Mouse (Mus musculus): Measurements from ENCODE around the gene Atg9a. TPM values are rescaled to one million over a fixed set of nuclear protein-coding genes. Genes with fewer than 3 reads are reported as not detected.

Gene Atg9a
- polyA plus RNA-seq, 1 experiment, result 81.6 TPM

DNA sequence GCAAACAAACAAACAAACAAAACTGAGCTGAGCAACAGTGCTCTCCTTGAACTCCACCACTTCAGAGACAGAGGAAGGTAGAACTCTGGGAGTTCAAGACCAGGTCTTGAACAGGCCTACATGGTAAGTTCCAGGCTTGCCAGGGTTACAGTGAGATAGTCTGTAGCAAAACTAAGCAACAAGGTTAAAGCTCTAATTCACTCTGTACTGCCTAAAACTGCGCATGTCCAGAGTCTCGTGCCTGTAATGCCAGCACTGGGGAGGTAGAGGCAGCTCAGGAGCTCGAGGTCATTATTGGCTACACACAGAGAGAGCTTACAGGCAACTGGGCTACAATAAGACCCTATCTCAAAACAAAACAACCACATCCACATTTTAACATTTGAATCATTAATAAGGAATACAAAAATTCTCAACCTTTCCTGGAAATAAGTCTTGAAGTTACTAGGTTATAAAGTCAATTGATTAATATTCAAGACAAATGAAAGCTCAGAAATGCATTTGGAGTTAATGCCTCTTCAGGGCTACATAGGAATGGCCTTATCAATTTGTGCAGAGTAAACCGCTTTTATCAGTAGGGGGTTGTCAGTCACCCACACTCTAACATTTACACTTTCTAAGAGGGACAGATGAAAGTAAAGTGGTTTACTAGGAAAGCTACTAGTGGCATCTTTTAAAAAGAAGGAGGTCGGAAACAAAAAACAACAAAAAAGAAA lies 32.3 kb downstream of the Atg9a start:
- no peak for DNase-seq
- H3K27ac ChIP-seq (ENCODE audit: control insufficient read depth, insufficient read depth, low read length), result no peak overlapping the region
- no peaks in the 10 kb centered on the region for H3K4me1 ChIP-seq (replicated peaks; ENCODE audit: control insufficient read depth, insufficient read depth, low read length)
- H3K27me3 ChIP-seq (ENCODE audit: control insufficient read depth, insufficient read depth, low read length), result no peaks in the 10 kb centered on the region
- no peaks in the 10 kb centered on the region for H3K36me3 ChIP-seq (ENCODE audit: control insufficient read depth, insufficient read depth, low read length)
- no peak overlapping the region for H3K4me3 ChIP-seq (ENCODE audit: control insufficient read depth, insufficient read depth, low read length)
- WGBS, result 89% methylated on average over 5 of the region's 5 CpGs
- TF ChIP-seq POLR2A (IDR thresholded peaks at IDR 0.05; ENCODE audit: control insufficient read depth, extremely low read depth, insufficient read depth, low read length, poor library complexity) (no peak), CTCF (IDR thresholded peaks at IDR 0.05; ENCODE audit: borderline replicate concordance, control insufficient read depth, extremely low read depth, insufficient read depth, low read length, poor library complexity) (no peak)

DNA sequence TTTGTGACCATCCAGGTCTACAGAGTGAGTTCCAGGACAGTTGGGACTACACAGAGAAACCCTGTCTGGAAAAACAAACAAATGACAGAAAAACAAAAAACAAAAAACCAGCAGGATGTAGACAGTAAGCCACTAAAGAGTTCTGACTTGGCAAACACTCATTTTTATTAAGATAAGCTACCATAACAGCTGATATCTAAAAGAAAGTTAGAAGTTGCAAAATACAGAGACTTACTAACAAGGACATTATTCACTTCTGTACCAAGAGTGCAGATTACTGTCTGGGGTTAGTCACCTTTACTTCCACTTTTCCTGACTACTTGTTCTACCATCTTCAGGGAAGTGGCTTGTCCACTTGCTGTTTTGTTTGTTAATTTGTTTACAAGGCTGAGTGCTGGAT lies 33.0 kb downstream of the Atg9a start:
- H3K27me3 ChIP-seq (ENCODE audit: control insufficient read depth, insufficient read depth, low read length), result no peaks in the 10 kb centered on the region
- H3K36me3 ChIP-seq (ENCODE audit: control insufficient read depth, insufficient read depth, low read length), result no peaks in the 10 kb centered on the region
- H3K4me3 ChIP-seq (ENCODE audit: control insufficient read depth, insufficient read depth, low read length), result no peak overlapping the region
- H3K4me1 ChIP-seq (replicated peaks; ENCODE audit: control insufficient read depth, insufficient read depth, low read length), result no peaks in the 10 kb centered on the region
- no peak for DNase-seq
- H3K27ac ChIP-seq (ENCODE audit: control insufficient read depth, insufficient read depth, low read length), result no peak overlapping the region
- TF ChIP-seq CTCF (IDR thresholded peaks at IDR 0.05; ENCODE audit: borderline replicate concordance, control insufficient read depth, extremely low read depth, insufficient read depth, low read length, poor library complexity) (no peak), POLR2A (IDR thresholded peaks at IDR 0.05; ENCODE audit: control insufficient read depth, extremely low read depth, insufficient read depth, low read length, poor library complexity) (no peak)

DNA sequence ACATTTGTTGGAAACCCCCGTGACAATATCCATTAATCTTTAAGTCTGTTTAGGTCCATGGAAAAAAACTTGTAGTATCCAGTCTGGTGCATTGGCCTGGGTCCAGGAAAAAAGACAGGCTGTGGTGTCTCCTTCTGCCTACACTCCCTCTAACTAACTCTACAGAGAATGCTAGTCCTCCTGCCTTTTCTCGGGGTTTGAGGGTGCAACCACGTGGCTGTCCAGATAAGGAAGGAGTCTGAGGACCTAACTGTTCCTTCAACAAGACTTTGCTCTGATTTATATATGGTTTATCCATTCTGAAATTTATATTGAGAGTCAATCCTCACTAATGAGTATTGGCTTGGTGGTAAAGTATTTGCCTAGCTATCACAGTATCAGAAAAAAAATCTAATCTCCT lies 36.2 kb downstream of the Atg9a start:
- no peaks in the 10 kb centered on the region for H3K27me3 ChIP-seq (ENCODE audit: control insufficient read depth, insufficient read depth, low read length)
- H3K27ac ChIP-seq (ENCODE audit: control insufficient read depth, insufficient read depth, low read length), result no peak overlapping the region
- no peak for DNase-seq
- no peak for TF ChIP-seq CTCF (IDR thresholded peaks at IDR 0.05; ENCODE audit: borderline replicate concordance, control insufficient read depth, extremely low read depth, insufficient read depth, low read length, poor library complexity)
- TF ChIP-seq POLR2A (IDR thresholded peaks at IDR 0.05; ENCODE audit: control insufficient read depth, extremely low read depth, insufficient read depth, low read length, poor library complexity), result no peak
- H3K4me1 ChIP-seq (replicated peaks; ENCODE audit: control insufficient read depth, insufficient read depth, low read length), result no peaks in the 10 kb centered on the region
- WGBS, result 67% methylated on average over 3 of the region's 3 CpGs
- H3K36me3 ChIP-seq (ENCODE audit: control insufficient read depth, insufficient read depth, low read length), result no peaks in the 10 kb centered on the region
- H3K4me3 ChIP-seq (ENCODE audit: control insufficient read depth, insufficient read depth, low read length), result no peak overlapping the region

DNA sequence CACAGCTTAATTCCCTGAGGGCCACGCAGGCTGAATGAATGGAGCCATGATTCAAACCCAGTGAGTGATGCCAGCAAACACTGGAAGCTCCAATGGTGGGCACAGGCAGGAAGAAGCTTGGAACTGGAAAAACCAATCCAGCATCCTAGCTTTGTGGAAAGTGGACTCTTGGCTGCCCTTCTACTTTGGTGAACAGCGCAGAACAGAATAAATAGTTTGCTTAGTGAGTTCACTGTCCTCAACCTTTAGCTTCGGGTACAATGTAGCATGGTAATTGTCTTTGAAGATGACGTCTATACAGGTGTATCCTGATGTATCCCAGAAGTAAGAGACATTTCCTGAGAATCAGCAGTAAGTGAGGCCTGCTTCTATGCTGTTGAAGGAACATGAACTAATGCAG lies 43.3 kb downstream of the Atg9a start:
- DNase-seq, result no peak
- Histone ChIP-seq H3K4me3 (ENCODE audit: control insufficient read depth, insufficient read depth, low read length) (no peak overlapping the region), H3K36me3 (ENCODE audit: control insufficient read depth, insufficient read depth, low read length) (peaks cover 24% of the 10 kb centered on the region), H3K27ac (ENCODE audit: control insufficient read depth, insufficient read depth, low read length) (no peak overlapping the region), H3K4me1 (replicated peaks; ENCODE audit: control insufficient read depth, insufficient read depth, low read length) (no peaks in the 10 kb centered on the region), H3K27me3 (ENCODE audit: control insufficient read depth, insufficient read depth, low read length) (no peaks in the 10 kb centered on the region)
- WGBS, result 98% methylated on average over 4 of the region's 4 CpGs
- no peak for TF ChIP-seq CTCF (IDR thresholded peaks at IDR 0.05; ENCODE audit: borderline replicate concordance, control insufficient read depth, extremely low read depth, insufficient read depth, low read length, poor library complexity)
- TF ChIP-seq POLR2A (IDR thresholded peaks at IDR 0.05; ENCODE audit: control insufficient read depth, extremely low read depth, insufficient read depth, low read length, poor library complexity), result no peak

DNA sequence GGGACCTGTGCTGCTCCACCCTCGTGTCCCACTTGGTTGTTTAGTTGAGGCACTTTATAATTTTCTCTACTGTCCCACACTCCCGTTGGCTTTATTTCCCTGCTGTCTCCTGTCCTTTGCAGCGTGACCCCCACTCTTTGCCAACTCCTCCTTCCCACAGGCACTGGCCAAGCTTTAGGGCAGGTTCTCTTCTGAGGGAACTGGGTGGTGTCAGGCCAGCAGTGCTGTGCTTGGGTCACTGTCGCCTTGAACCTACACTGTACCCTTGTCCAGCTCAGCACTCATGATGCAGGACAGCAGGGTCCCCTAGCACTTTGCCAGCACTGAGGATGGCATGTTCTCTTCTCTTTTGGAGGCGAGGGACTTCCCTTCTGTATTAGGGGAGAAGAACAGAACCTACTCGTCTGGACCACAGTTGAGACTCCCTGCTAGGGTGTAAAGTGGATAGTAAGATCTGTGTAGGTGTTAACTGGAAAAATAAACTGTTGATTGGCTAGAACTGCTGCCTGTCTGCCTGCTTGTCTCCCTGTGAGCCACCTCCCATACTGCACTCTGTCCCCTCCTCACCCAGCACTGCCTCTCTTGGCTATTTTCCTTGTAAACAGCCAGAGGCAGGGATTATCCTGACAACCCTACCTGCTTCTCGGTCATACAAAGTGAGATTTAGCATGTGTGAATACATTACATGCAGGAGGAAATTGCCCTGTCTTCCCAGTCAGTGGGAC lies 44.4 kb downstream of the Atg9a start:
- Histone ChIP-seq H3K4me1 (replicated peaks; ENCODE audit: control insufficient read depth, insufficient read depth, low read length) (peaks cover 3% of the 10 kb centered on the region; the same call in 1 of the 2 replicates), H3K27ac (ENCODE audit: control insufficient read depth, insufficient read depth, low read length) (no peak overlapping the region), H3K27me3 (ENCODE audit: control insufficient read depth, insufficient read depth, low read length) (no peaks in the 10 kb centered on the region), H3K36me3 (ENCODE audit: control insufficient read depth, insufficient read depth, low read length) (peaks cover 24% of the 10 kb centered on the region), H3K4me3 (ENCODE audit: control insufficient read depth, insufficient read depth, low read length) (no peak overlapping the region)
- no peak for TF ChIP-seq CTCF (IDR thresholded peaks at IDR 0.05; ENCODE audit: borderline replicate concordance, control insufficient read depth, extremely low read depth, insufficient read depth, low read length, poor library complexity)
- no peak for TF ChIP-seq POLR2A (IDR thresholded peaks at IDR 0.05; ENCODE audit: control insufficient read depth, extremely low read depth, insufficient read depth, low read length, poor library complexity)
- DNase-seq, result no peak
- 95% methylated on average over 7 of the region's 7 CpGs for WGBS

DNA sequence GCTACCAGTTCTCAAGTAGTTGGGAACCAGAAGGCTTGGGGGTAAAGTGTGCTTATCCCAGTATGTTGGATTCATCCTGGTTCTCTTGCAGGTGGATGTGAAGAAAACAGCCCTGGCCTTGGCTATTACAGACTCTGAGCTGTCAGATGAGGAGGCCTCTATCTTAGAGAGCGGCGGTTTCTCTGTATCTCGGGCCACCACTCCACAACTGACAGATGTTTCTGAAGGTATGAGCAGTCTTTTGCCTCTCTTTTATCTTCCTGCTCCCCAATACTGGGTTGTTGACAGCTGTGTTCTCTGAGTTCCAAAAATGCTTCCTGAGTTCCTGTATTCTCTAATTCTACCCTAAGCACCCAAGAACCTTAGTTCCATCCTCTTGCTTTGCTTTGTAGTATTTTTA lies 46.4 kb downstream of the Atg9a start:
- peaks cover 7% of the 10 kb centered on the region for H3K4me1 ChIP-seq (replicated peaks; ENCODE audit: control insufficient read depth, insufficient read depth, low read length)
- peaks cover 24% of the 10 kb centered on the region for H3K36me3 ChIP-seq (ENCODE audit: control insufficient read depth, insufficient read depth, low read length)
- H3K4me3 ChIP-seq (ENCODE audit: control insufficient read depth, insufficient read depth, low read length), result no peak overlapping the region
- no peaks in the 10 kb centered on the region for H3K27me3 ChIP-seq (ENCODE audit: control insufficient read depth, insufficient read depth, low read length)
- no peak overlapping the region for H3K27ac ChIP-seq (ENCODE audit: control insufficient read depth, insufficient read depth, low read length)
- DNase-seq, result no peak
- WGBS, result 94% methylated on average over 3 of the region's 3 CpGs
- TF ChIP-seq POLR2A (IDR thresholded peaks at IDR 0.05; ENCODE audit: control insufficient read depth, extremely low read depth, insufficient read depth, low read length, poor library complexity) (no peak), CTCF (IDR thresholded peaks at IDR 0.05; ENCODE audit: borderline replicate concordance, control insufficient read depth, extremely low read depth, insufficient read depth, low read length, poor library complexity) (no peak)

Measured in thymus, adult 2 months (tissue).